Comparison of ENCODE assay signal across 9 mouse cellular contexts in the genomic region with DNA sequence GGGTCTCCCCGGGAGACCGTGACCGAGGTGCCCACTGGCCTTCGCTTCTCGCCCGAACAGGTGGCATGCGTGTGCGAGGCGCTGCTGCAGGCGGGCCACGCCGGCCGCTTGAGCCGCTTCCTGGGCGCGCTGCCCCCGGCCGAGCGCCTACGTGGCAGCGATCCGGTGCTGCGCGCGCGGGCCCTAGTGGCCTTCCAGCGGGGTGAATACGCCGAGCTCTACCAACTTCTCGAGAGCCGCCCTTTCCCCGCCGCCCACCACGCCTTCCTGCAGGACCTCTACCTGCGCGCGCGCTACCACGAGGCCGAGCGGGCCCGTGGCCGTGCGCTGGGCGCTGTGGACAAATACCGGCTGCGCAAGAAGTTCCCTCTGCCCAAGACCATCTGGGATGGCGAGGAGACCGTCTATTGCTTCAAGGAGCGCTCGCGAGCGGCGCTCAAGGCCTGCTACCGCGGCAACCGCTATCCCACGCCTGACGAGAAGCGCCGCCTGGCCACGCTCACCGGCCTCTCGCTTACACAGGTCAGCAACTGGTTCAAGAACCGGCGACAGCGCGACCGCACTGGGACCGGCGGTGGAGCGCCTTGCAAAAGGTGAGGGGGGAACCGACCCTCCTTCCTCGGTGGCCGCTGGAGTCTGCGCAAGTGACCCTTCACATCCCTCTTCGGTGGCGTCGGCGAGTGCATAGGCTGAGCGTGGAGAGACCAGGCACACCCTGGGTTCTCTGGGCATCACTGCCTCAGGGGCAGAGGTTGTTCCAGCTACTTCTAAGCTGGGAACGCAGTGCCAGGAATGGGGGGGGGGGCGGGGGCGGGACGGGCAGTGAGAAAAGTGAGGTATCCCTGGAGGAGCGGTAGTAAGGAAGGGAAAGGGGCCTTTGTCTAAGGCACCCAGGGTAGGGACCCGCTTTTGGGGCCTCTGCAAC. TPM values are rescaled to one million over a fixed set of nuclear protein-coding genes. Genes with fewer than 3 reads are reported as not detected.
A peak's percentile ranks its signal among the peaks of the same experiment; 100 is the strongest.
DNase-seq lines count a peak whose midpoint lies in the region; ATAC-seq and TF ChIP-seq lines count a peak whose summit lies in the region.
"Had no signal": no experiment of that assay in that cellular context is flagged by ENCODE, and none has a peak within 500 bp of the region (broad histone marks: within the 10 kb centered on the region; RNA-seq: fewer than 3 reads in every experiment).

No protein-coding gene starts in this region.

- H3K36me3 ChIP-seq in thymus, adult 2 months (ENCODE audit: control insufficient read depth, insufficient read depth, low read length): no peaks in the 10 kb centered on the region
- H3K36me3 ChIP-seq in heart, embryonic 12.5 days: peaks cover 36% of the 10 kb centered on the region
- H3K36me3 ChIP-seq in kidney, postnatal 0 days (ENCODE audit: insufficient read depth, low read length): 0 out of 2 replicates have a peak, but pooled peaks cover 4% of the 10 kb centered on the region

- peak overlapping the region; percentile 97 for H3K9ac ChIP-seq in heart, embryonic 12.5 days
- H3K9ac ChIP-seq in kidney, postnatal 0 days (ENCODE audit: low read depth, low read length): peak overlapping the region; percentile 86

- H3K4me1 ChIP-seq in thymus, adult 2 months (replicated peaks; ENCODE audit: control insufficient read depth, insufficient read depth, low read length): peaks cover 26% of the 10 kb centered on the region
- H3K4me1 ChIP-seq in heart, embryonic 12.5 days (replicated peaks): peaks cover 47% of the 10 kb centered on the region
- H3K4me1 ChIP-seq in kidney, postnatal 0 days (replicated peaks; ENCODE audit: insufficient read depth, low read length): peaks cover 20% of the 10 kb centered on the region

- peak; percentile 44 for DNase-seq in thymus, adult 2 months
- DNase-seq in thymus, adult 18-20 months: no peak
- peak; percentile 51 for DNase-seq in embryo, embryonic 10 days (ENCODE audit: low spot score)
- peak; percentile 65 for DNase-seq in kidney, postnatal 0 days (ENCODE audit: low spot score)
- peak; percentile 71 to 81 for DNase-seq in lung, postnatal 4 days
- DNase-seq in testis, postnatal 10 days (ENCODE audit: low spot score): peak; percentile 79

- H3K4me3 ChIP-seq in thymus, adult 2 months (ENCODE audit: control insufficient read depth, insufficient read depth, low read length): peak overlapping the region; percentile 79
- peak overlapping the region; percentile 79 for H3K4me3 ChIP-seq in heart, embryonic 12.5 days
- peak overlapping the region; percentile 76 for H3K4me3 ChIP-seq in kidney, postnatal 0 days (replicated peaks; ENCODE audit: low read depth, low read length)

- peak overlapping the region; percentile 88 for H3K4me2 ChIP-seq in heart, embryonic 12.5 days
- H3K4me2 ChIP-seq in kidney, postnatal 0 days (ENCODE audit: low read length): peak overlapping the region; percentile 92

- H3K9me3 ChIP-seq in heart, embryonic 12.5 days (replicated peaks): no peaks in the 10 kb centered on the region
- H3K9me3 ChIP-seq in kidney, postnatal 0 days (replicated peaks; ENCODE audit: low read length): no peaks in the 10 kb centered on the region

- no peak; the same call in 1 of the 2 replicates for TF ChIP-seq CTCF in thymus, adult 2 months (IDR thresholded peaks at IDR 0.05; ENCODE audit: borderline replicate concordance, control insufficient read depth, extremely low read depth, insufficient read depth, low read length, poor library complexity)
- no peak for TF ChIP-seq CTCF in kidney, postnatal 0 days (IDR thresholded peaks at IDR 0.05; ENCODE audit: low read depth)

- H3K27me3 ChIP-seq in thymus, adult 2 months (ENCODE audit: control insufficient read depth, insufficient read depth, low read length): peaks cover 18% of the 10 kb centered on the region
- no peaks in the 10 kb centered on the region; the same call in 1 of the 2 replicates for H3K27me3 ChIP-seq in heart, embryonic 12.5 days (replicated peaks)
- H3K27me3 ChIP-seq in kidney, postnatal 0 days (ENCODE audit: insufficient read depth, low read length): no peaks in the 10 kb centered on the region

- no peak for TF ChIP-seq POLR2A in thymus, adult 2 months (IDR thresholded peaks at IDR 0.05; ENCODE audit: control insufficient read depth, extremely low read depth, insufficient read depth, low read length, poor library complexity)

- under 1% methylated on average over 87 of the region's 87 CpGs for WGBS in thymus, adult 2 months
- under 1% methylated on average over 80 of the region's 87 CpGs for WGBS in heart, embryonic 12.5 days
- WGBS in kidney, postnatal 0 days: under 1% methylated on average over 78 of the region's 87 CpGs

- no peak overlapping the region for H3K27ac ChIP-seq in thymus, adult 2 months (ENCODE audit: control insufficient read depth, insufficient read depth, low read length)
- peak overlapping the region; percentile 99 for H3K27ac ChIP-seq in heart, embryonic 12.5 days (ENCODE audit: poor library complexity, severe bottlenecking)
- peak overlapping the region; percentile 96 for H3K27ac ChIP-seq in kidney, postnatal 0 days

- no peak for ATAC-seq in heart, embryonic 12.5 days (ENCODE audit: insufficient number of reproducible peaks, low FRiP score)
- no peak for ATAC-seq in kidney, postnatal 0 days (replicated peaks; ENCODE audit: low FRiP score, low read depth)
- no peak for ATAC-seq in erythroid progenitor cell, adult 5-6 weeks (replicated peaks; ENCODE audit: low FRiP score, poor library complexity, severe bottlenecking)

RNA-seq across cellular contexts. Expression of a gene that starts 0.7 kb away (rescaled TPM):
- 14.8 and 20.0 TPM in 2 replicates for polyA plus RNA-seq in thymus, adult 2 months (2012; rRNA removed)
- 7.1 and 7.2 TPM in 2 replicates for polyA plus RNA-seq in heart, embryonic 12.5 days (2016; fragmentation: Nextera tagmentation; extraction: Ambion mirVana)
- polyA plus RNA-seq in kidney, postnatal 0 days (2015; fragmentation: Nextera tagmentation; extraction: Ambion mirVana): 7.6 and 7.9 TPM in 2 replicates
- not detected in 2 replicates for total RNA-seq in erythroid progenitor cell, adult 5-6 weeks (2015; ENCODE audit: low replicate concordance)
- total RNA-seq in erythroid progenitor cell, adult 5-6 weeks (2017; ENCODE audit: low replicate concordance): 0.13 TPM in 1 of 2 replicates, not detected in the other

RNA-seq across cellular contexts. Expression of a gene that starts 11.4 kb away (rescaled TPM):
- polyA plus RNA-seq in thymus, adult 2 months (2012; rRNA removed): 108 and 154 TPM in 2 replicates
- polyA plus RNA-seq in heart, embryonic 12.5 days (2016; fragmentation: Nextera tagmentation; extraction: Ambion mirVana): 16.4 and 17.2 TPM in 2 replicates
- polyA plus RNA-seq in kidney, postnatal 0 days (2015; fragmentation: Nextera tagmentation; extraction: Ambion mirVana): 9.4 and 11.6 TPM in 2 replicates
- total RNA-seq in erythroid progenitor cell, adult 5-6 weeks (2015; ENCODE audit: low replicate concordance): 15.9 and 18.4 TPM in 2 replicates
- total RNA-seq in erythroid progenitor cell, adult 5-6 weeks (2017; ENCODE audit: low replicate concordance): 4.2 and 5.0 TPM in 2 replicates

RNA-seq across cellular contexts. Expression of a gene that starts 19.1 kb away (rescaled TPM):
- 50.7 and 55.6 TPM in 2 replicates for polyA plus RNA-seq in thymus, adult 2 months (2012; rRNA removed)
- polyA plus RNA-seq in heart, embryonic 12.5 days (2016; fragmentation: Nextera tagmentation; extraction: Ambion mirVana): 15.4 and 15.5 TPM in 2 replicates
- 12.2 and 16.9 TPM in 2 replicates for polyA plus RNA-seq in kidney, postnatal 0 days (2015; fragmentation: Nextera tagmentation; extraction: Ambion mirVana)
- 17.7 and 33.1 TPM in 2 replicates for total RNA-seq in erythroid progenitor cell, adult 5-6 weeks (2015; ENCODE audit: low replicate concordance)
- 13.1 and 19.4 TPM in 2 replicates for total RNA-seq in erythroid progenitor cell, adult 5-6 weeks (2017; ENCODE audit: low replicate concordance)

RNA-seq across cellular contexts. Expression of a gene that starts 23.1 kb away (rescaled TPM):
- 0.24 and 0.31 TPM in 2 replicates for polyA plus RNA-seq in thymus, adult 2 months (2012; rRNA removed)
- polyA plus RNA-seq in heart, embryonic 12.5 days (2016; fragmentation: Nextera tagmentation; extraction: Ambion mirVana): 2.2 TPM in 2 replicates
- 2.0 TPM in 2 replicates for polyA plus RNA-seq in kidney, postnatal 0 days (2015; fragmentation: Nextera tagmentation; extraction: Ambion mirVana)
- total RNA-seq in erythroid progenitor cell, adult 5-6 weeks (2015; ENCODE audit: low replicate concordance): not detected in 2 replicates
- total RNA-seq in erythroid progenitor cell, adult 5-6 weeks (2017; ENCODE audit: low replicate concordance): not detected in 2 replicates
- total RNA-seq: gastrocnemius, adult 8-10 months had no signal

RNA-seq across cellular contexts. Expression of a gene that starts 24.6 kb away (rescaled TPM):
- 29.2 and 30.1 TPM in 2 replicates for polyA plus RNA-seq in thymus, adult 2 months (2012; rRNA removed)
- polyA plus RNA-seq in heart, embryonic 12.5 days (2016; fragmentation: Nextera tagmentation; extraction: Ambion mirVana): 10.2 and 11.2 TPM in 2 replicates
- polyA plus RNA-seq in kidney, postnatal 0 days (2015; fragmentation: Nextera tagmentation; extraction: Ambion mirVana): 12.1 and 13.0 TPM in 2 replicates
- 4.7 and 5.0 TPM in 2 replicates for total RNA-seq in erythroid progenitor cell, adult 5-6 weeks (2015; ENCODE audit: low replicate concordance)
- total RNA-seq in erythroid progenitor cell, adult 5-6 weeks (2017; ENCODE audit: low replicate concordance): 6.3 and 7.3 TPM in 2 replicates

Comparison
In these comparisons a context has a peak if more than half of its experiments do, and no peak if none do; other contexts are left out.
1. DNase-seq: peak in thymus, adult 2 months (single experiment), embryo, embryonic 10 days (single experiment), kidney, postnatal 0 days (single experiment), lung, postnatal 4 days (2 of 2) and testis, postnatal 10 days (single experiment); none in thymus, adult 18-20 months (0 of 2).
2. Peak in every context shown above with its lines, with median percentiles within 50 percentile points of each other: H3K4me3 ChIP-seq.